Mouse (Mus musculus) midbrain, embryonic 16.5 days (tissue): ENCODE results near the gene Tomm20. TPM values are rescaled to one million over a fixed set of nuclear protein-coding genes. Genes with fewer than 3 reads are reported as not detected.
A peak's percentile ranks its signal among the peaks of the same experiment; 100 is the strongest.
"Not testable (repeated sequence)": the region's sequence is repeated elsewhere in the genome, so short reads cannot be mapped to it uniquely, and the experiment has no call there.

Experiments used
- ATAC-seq: fragments of 200-750 bp; cut with Nextera tagmentation; 2 replicates; pipeline ENCODE4 v1.8.0; 2017; ENCODE audit warnings: moderate TSS enrichment
- H3K27ac ChIP-seq: fragments of 300-500 bp; sonication (generic); 2 replicates; pipeline ENCODE4 v1.5.1; 2014; ENCODE audit warnings: mild to moderate bottlenecking, low read length, mixed read lengths
- H3K27me3 ChIP-seq: fragments of 300-500 bp; sonication (generic); 2 replicates; pipeline ENCODE4 v1.6.1; 2014; ENCODE audit warnings: low read depth, low read length, mixed read lengths; ENCODE audit not compliant: control insufficient read depth, insufficient read depth
- H3K36me3 ChIP-seq: fragments of 300-500 bp; sonication (generic); 2 replicates; pipeline ENCODE4 v1.6.1; 2014; ENCODE audit warnings: mild to moderate bottlenecking, low read length, moderate library complexity, mixed read lengths; ENCODE audit not compliant: control insufficient read depth, insufficient read depth
- H3K4me1 ChIP-seq: fragments of 300-500 bp; sonication (generic); 2 replicates; pipeline ENCODE4 v1.6.1; 2014; ENCODE audit warnings: mild to moderate bottlenecking, low read length, mixed read lengths; ENCODE audit not compliant: control insufficient read depth, insufficient read depth
- H3K4me2 ChIP-seq: fragments of 300-500 bp; sonication (generic); 2 replicates; pipeline ENCODE4 v1.6.1; 2014; ENCODE audit warnings: mild to moderate bottlenecking, low read length, mixed read lengths
- H3K4me3 ChIP-seq: fragments of 300-500 bp; sonication (generic); 2 replicates; pipeline ENCODE4 v1.5.1; 2014; ENCODE audit warnings: low read depth, mild to moderate bottlenecking, low read length, moderate library complexity, mixed read lengths
- H3K9ac ChIP-seq: fragments of 300-500 bp; sonication (generic); 2 replicates; pipeline ENCODE4 v1.6.1; 2014; ENCODE audit warnings: low read depth, low read length, mixed read lengths
- H3K9me3 ChIP-seq: fragments of 300-500 bp; sonication (generic); replicated peaks from 2 replicates; pipeline ENCODE4 v1.6.1; 2014; ENCODE audit warnings: mild to moderate bottlenecking, low read length, mixed read lengths; ENCODE audit not compliant: control insufficient read depth, poor library complexity, severe bottlenecking
- WGBS: fragments of 180-500 bp; shearing (Covaris S2); extraction: QIAGEN DNeasy Blood & Tissue Kit; methylation state at CpG from one replicate; pipeline ENCODE4 v1.1.7; 2014; 5-methylcytosine and 5-hydroxymethylcytosine counted together
- polyA plus RNA-seq: library from polyadenylated mRNA; unstranded; fragments of >200 nt; fragmentation: Nextera tagmentation; extraction: Ambion mirVana; gene quantifications from 2 replicates; pipeline ENCODE4 v1.2.1, GENCODE M21; 2015

Tomm20 gene
- 208 and 220 TPM in 2 replicates for polyA plus RNA-seq

DNA sequence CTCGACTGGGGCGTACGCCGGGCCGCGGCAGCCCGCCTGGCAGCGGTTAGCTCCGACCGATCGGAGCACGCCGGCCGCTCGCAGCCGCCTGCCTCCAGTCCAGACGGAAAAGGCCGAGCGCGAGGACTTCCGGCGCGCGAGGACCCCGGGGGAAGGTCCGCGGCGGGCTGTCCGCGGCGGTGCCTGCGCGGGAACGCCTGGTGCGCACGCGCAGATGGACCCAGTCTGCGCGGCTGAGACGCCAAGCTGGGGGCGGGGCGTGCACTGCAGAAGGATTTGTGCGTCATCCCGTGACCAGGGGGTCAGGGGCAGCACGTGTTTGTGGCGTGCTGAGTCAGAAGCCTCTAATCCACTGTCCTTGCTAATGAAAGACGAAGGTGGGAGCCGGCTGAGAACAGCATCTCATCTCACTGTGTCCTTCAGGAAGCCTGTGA lies at the start of gene Tomm20:
TSS of gene Tomm20 (minus strand) at position 115 of the 434 bp plus-strand sequence.
- ATAC-seq = peak; percentile 92
- peak within 1 kb of the TSS; percentile 89 for H3K4me3 ChIP-seq
- H3K4me2 ChIP-seq = peak within 1 kb of the TSS; percentile 93
- WGBS = under 1% methylated on average over 48 of the region's 48 CpGs
- no peaks in the 10 kb centered on the region for H3K27me3 ChIP-seq
- peaks cover 20% of the 10 kb centered on the region for H3K4me1 ChIP-seq
- peak within 1 kb of the TSS; percentile 84 for H3K27ac ChIP-seq
- no peaks in the 10 kb centered on the region for H3K9me3 ChIP-seq
- H3K9ac ChIP-seq = peak within 1 kb of the TSS; percentile 87
- H3K36me3 ChIP-seq = 0 out of 2 replicates have a peak, but pooled peaks cover 5% of the 10 kb centered on the region

DNA sequence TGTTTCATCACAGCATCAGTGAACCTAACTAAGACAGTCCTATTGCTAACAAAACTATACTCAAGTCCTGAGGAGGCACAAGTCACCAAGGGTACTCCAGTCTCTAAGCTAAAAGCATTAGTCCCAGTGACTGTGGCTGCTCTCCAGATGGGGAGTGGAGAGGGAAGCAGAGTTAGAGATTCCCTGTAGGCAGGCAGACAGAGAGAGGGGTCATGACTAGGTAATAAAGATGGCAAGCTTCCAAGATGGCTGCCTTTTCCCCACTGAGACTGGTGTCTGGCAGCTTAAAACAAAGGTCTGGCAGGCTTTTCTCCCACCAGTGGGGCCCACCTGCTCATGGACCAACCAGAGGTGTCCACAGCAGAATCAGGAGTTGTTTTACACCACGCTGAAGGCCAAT lies 48.9 kb upstream of the Tomm20 start:
- WGBS = 69% methylated on average over 1 of the region's 1 CpGs
- Histone ChIP-seq H3K4me2 (no peak overlapping the region), H3K27me3 (no peaks in the 10 kb centered on the region), H3K9me3 (no peaks in the 10 kb centered on the region), H3K4me1 (no peaks in the 10 kb centered on the region), H3K9ac (no peak overlapping the region), H3K27ac (no peak overlapping the region), H3K36me3 (no peaks in the 10 kb centered on the region), H3K4me3 (no peak overlapping the region)
- ATAC-seq = no peak

DNA sequence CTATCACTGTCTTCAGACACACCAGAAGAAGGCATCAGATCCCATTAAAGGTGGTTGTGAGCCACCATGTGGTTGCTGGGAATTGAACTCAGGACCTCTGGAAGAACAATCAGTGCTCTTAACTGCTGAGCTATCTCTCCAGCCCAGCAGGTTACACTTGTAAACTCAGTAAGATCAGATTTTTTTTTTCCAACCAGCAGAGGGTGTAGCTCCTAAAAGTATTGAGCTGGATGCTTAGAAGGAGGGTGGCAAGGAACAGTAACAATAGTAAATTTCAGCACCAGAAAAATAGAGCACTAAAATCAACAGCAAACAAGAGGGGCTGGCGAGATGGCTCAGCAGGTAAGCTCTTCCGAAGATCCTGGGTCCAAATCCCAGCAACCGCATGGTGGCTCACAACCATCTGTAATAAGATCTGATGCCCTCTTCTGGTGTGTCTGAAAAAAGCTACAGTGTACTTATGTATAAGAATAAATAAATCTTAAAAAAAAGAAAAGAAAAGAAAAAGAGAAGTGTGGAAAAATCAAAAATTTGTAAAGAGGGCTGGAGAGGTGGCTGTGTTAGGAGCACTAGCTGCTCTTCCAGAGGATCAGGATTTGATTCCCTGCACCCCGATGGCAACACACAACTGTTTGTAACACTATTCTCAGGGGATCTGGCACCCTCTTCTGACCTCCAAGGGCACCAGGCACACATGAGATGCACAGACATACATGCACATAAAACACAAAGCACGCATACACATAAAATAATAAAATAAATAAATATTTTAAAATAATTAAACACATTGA lies 43.9 kb upstream of the Tomm20 start:
- Histone ChIP-seq H3K27ac (no peak overlapping the region), H3K36me3 (no peaks in the 10 kb centered on the region), H3K9me3 (no peaks in the 10 kb centered on the region), H3K4me3 (no peak overlapping the region), H3K4me1 (no peaks in the 10 kb centered on the region), H3K27me3 (no peaks in the 10 kb centered on the region; the same call in 1 of the 2 replicates), H3K9ac (no peak overlapping the region), H3K4me2 (no peak overlapping the region)
- ATAC-seq = no peak
- WGBS = 75% methylated on average over 5 of the region's 5 CpGs

- whole genome bisulfite sequencing = 56% methylated on average over 16 of the region's 16 CpGs
Observed at GRCm38 (mm10) chr8:126988346-126989006, 42.8 kb upstream of the Tomm20 start.

GRCm38 (mm10) chr8:126986495-126986894 lies 40.9 kb upstream of the Tomm20 start:
- Histone ChIP-seq H3K4me3 (no peak overlapping the region), H3K4me2 (0 out of 2 replicates have a peak overlapping the region, but pooled peaks have one; percentile 31)
- WGBS = 3% methylated on average over 12 of the region's 12 CpGs

More at GRCm38 (mm10) chr8:126988346-126989006, 42.8 kb upstream of the Tomm20 start:
- Histone ChIP-seq H3K27ac (no peak overlapping the region), H3K9ac (no peak overlapping the region), H3K27me3 (no peaks in the 10 kb centered on the region; the same call in 1 of the 2 replicates), H3K4me3 (no peak overlapping the region), H3K4me1 (no peaks in the 10 kb centered on the region), H3K4me2 (no peak overlapping the region), H3K36me3 (no peaks in the 10 kb centered on the region), H3K9me3 (no peaks in the 10 kb centered on the region)
- ATAC-seq = no peak

GRCm38 (mm10) chr8:126980046-126980445 lies 34.4 kb upstream of the Tomm20 start:
- Histone ChIP-seq H3K9ac (no peak overlapping the region), H3K36me3 (no peaks in the 10 kb centered on the region), H3K4me2 (no peak overlapping the region), H3K27ac (no peak overlapping the region), H3K9me3 (no peaks in the 10 kb centered on the region), H3K4me1 (no peaks in the 10 kb centered on the region), H3K4me3 (no peak overlapping the region), H3K27me3 (peaks cover 8% of the 10 kb centered on the region)
- ATAC-seq = no peak
- WGBS = 72% methylated on average over 5 of the region's 5 CpGs

More at GRCm38 (mm10) chr8:126986495-126986894, 40.9 kb upstream of the Tomm20 start:
- no peak overlapping the region for H3K27ac ChIP-seq
- no peak overlapping the region for H3K9ac ChIP-seq
- H3K27me3 ChIP-seq = no peaks in the 10 kb centered on the region; the same call in 1 of the 2 replicates
- no peaks in the 10 kb centered on the region for H3K9me3 ChIP-seq
- H3K36me3 ChIP-seq = no peaks in the 10 kb centered on the region
- ATAC-seq = peak; percentile 71; the same call in 1 of the 2 replicates
- H3K4me1 ChIP-seq = no peaks in the 10 kb centered on the region

GRCm38 (mm10) chr8:126979091-126979920 lies 33.7 kb upstream of the Tomm20 start:
- no peaks in the 10 kb centered on the region for H3K9me3 ChIP-seq
- H3K4me3 ChIP-seq = peak overlapping the region; percentile 22; the same call in 1 of the 2 replicates
- H3K36me3 ChIP-seq = no peaks in the 10 kb centered on the region
- WGBS = 29% methylated on average over 27 of the region's 27 CpGs
- no peak overlapping the region for H3K27ac ChIP-seq
- no peaks in the 10 kb centered on the region for H3K4me1 ChIP-seq
- no peak for ATAC-seq
- peak overlapping the region; percentile 31 for H3K4me2 ChIP-seq
- H3K9ac ChIP-seq = no peak overlapping the region
- peaks cover 8% of the 10 kb centered on the region for H3K27me3 ChIP-seq

GRCm38 (mm10) chr8:126978535-126978934 lies 32.9 kb upstream of the Tomm20 start:
- ATAC-seq, H3K9ac ChIP-seq, H3K4me1 ChIP-seq, H3K4me3 ChIP-seq, H3K27me3 ChIP-seq, H3K27ac ChIP-seq, H3K36me3 ChIP-seq, H3K9me3 ChIP-seq: not testable (repeated sequence)
- WGBS = 51% methylated on average over 2 of the region's 3 CpGs
- H3K4me2 ChIP-seq = peak overlapping the region; percentile 31
